Mouse (Mus musculus) intestine, embryonic 16.5 days (tissue): ENCODE results near the gene Slc30a7. TPM values are rescaled to one million over a fixed set of nuclear protein-coding genes. Genes with fewer than 3 reads are reported as not detected.

Experiments used
- ATAC-seq: fragments of 200-750 bp; cut with Nextera tagmentation; 2 replicates; pipeline ENCODE4 v1.8.0; 2017; ENCODE audit warnings: moderate TSS enrichment, moderate library complexity
- H3K27ac ChIP-seq: fragments of 300-500 bp; sonication (generic); 2 replicates; pipeline ENCODE4 v1.5.1; 2014; ENCODE audit warnings: mild to moderate bottlenecking, low read length
- H3K27me3 ChIP-seq: fragments of 300-500 bp; sonication (generic); replicated peaks from 2 replicates; pipeline ENCODE4 v1.6.1; 2014; ENCODE audit warnings: low read length, control low read depth, mixed read lengths; ENCODE audit not compliant: control insufficient read depth, insufficient read depth
- H3K36me3 ChIP-seq: fragments of 300-500 bp; sonication (generic); 2 replicates; pipeline ENCODE4 v1.6.1; 2014; ENCODE audit warnings: low read length, control low read depth; ENCODE audit not compliant: control insufficient read depth, insufficient read depth
- H3K4me1 ChIP-seq: fragments of 300-500 bp; sonication (generic); 2 replicates; pipeline ENCODE4 v1.6.1; 2014; ENCODE audit warnings: low read length, control low read depth, mixed read lengths; ENCODE audit not compliant: control insufficient read depth, insufficient read depth
- H3K4me2 ChIP-seq: fragments of 300-500 bp; sonication (generic); 2 replicates; pipeline ENCODE4 v1.6.1; 2014; ENCODE audit warnings: low read depth, low read length, control low read depth
- H3K4me3 ChIP-seq: fragments of 300-500 bp; sonication (generic); 2 replicates; pipeline ENCODE4 v1.5.1; 2014; ENCODE audit warnings: mild to moderate bottlenecking, low read length
- H3K9ac ChIP-seq: fragments of 300-500 bp; sonication (generic); 2 replicates; pipeline ENCODE4 v1.6.1; 2014; ENCODE audit warnings: low read depth, low read length
- H3K9me3 ChIP-seq: fragments of 300-500 bp; sonication (generic); 2 replicates; pipeline ENCODE4 v1.6.1; 2016; ENCODE audit warnings: low read length, control low read depth; ENCODE audit not compliant: control insufficient read depth
- WGBS: fragments of 180-500 bp; shearing (Covaris S2); extraction: QIAGEN DNeasy Blood & Tissue Kit; methylation state at CpG from one replicate; pipeline ENCODE4 v1.1.7; 2014; 5-methylcytosine and 5-hydroxymethylcytosine counted together
- polyA plus RNA-seq: library from polyadenylated mRNA; unstranded; fragments of >200 nt; fragmentation: Nextera tagmentation; extraction: Ambion mirVana; gene quantifications from 2 replicates; pipeline ENCODE4 v1.2.1, GENCODE M21; 2015

Slc30a7 gene
- polyA plus RNA-seq, 1 experiment from 2014 or later = 36.2 TPM

GRCm38 (mm10) chr3:115974228-115974627 lies 33.0 kb downstream of the Slc30a7 start:
- no peak overlapping the region for H3K4me3 ChIP-seq
- H3K9me3 ChIP-seq = no peaks in the 10 kb centered on the region
- H3K4me2 ChIP-seq = no peak overlapping the region
- 0 out of 2 replicates have a peak, but pooled peaks cover 3% of the 10 kb centered on the region for H3K36me3 ChIP-seq
- H3K27ac ChIP-seq = no peak overlapping the region
- no peak overlapping the region for H3K9ac ChIP-seq
- no peaks in the 10 kb centered on the region for H3K27me3 ChIP-seq
- WGBS = 88% methylated on average over 6 of the region's 6 CpGs
- H3K4me1 ChIP-seq = no peaks in the 10 kb centered on the region
- no peak for ATAC-seq

GRCm38 (mm10) chr3:115971891-115972646 lies 35.1 kb downstream of the Slc30a7 start:
- H3K4me1 ChIP-seq = no peaks in the 10 kb centered on the region
- H3K9ac ChIP-seq = no peak overlapping the region
- 91% methylated on average over 14 of the region's 14 CpGs for WGBS
- no peak overlapping the region for H3K4me3 ChIP-seq
- no peak for ATAC-seq
- 0 out of 2 replicates have a peak, but pooled peaks cover 3% of the 10 kb centered on the region for H3K36me3 ChIP-seq
- no peak overlapping the region for H3K4me2 ChIP-seq
- H3K27me3 ChIP-seq = no peaks in the 10 kb centered on the region
- no peak overlapping the region for H3K27ac ChIP-seq
- H3K9me3 ChIP-seq = no peaks in the 10 kb centered on the region

- H3K4me3 ChIP-seq = no peak overlapping the region
Observed at GRCm38 (mm10) chr3:115971045-115971785, 36.0 kb downstream of the Slc30a7 start.

GRCm38 (mm10) chr3:115968745-115969530 lies 38.3 kb downstream of the Slc30a7 start:
- H3K9ac ChIP-seq = no peak overlapping the region
- H3K4me1 ChIP-seq = no peaks in the 10 kb centered on the region
- H3K27me3 ChIP-seq = no peaks in the 10 kb centered on the region
- no peaks in the 10 kb centered on the region for H3K36me3 ChIP-seq
- H3K4me3 ChIP-seq = no peak overlapping the region
- 87% methylated on average over 10 of the region's 10 CpGs for WGBS
- no peak for ATAC-seq
- no peaks in the 10 kb centered on the region for H3K9me3 ChIP-seq
- no peak overlapping the region for H3K4me2 ChIP-seq
- no peak overlapping the region for H3K27ac ChIP-seq

More at GRCm38 (mm10) chr3:115971045-115971785, 36.0 kb downstream of the Slc30a7 start:
- Histone ChIP-seq H3K36me3 (0 out of 2 replicates have a peak, but pooled peaks cover 3% of the 10 kb centered on the region), H3K4me1 (no peaks in the 10 kb centered on the region), H3K27ac (no peak overlapping the region), H3K9ac (no peak overlapping the region), H3K27me3 (no peaks in the 10 kb centered on the region), H3K4me2 (no peak overlapping the region), H3K9me3 (no peaks in the 10 kb centered on the region)
- WGBS = 93% methylated on average over 20 of the region's 20 CpGs
- no peak for ATAC-seq

DNA sequence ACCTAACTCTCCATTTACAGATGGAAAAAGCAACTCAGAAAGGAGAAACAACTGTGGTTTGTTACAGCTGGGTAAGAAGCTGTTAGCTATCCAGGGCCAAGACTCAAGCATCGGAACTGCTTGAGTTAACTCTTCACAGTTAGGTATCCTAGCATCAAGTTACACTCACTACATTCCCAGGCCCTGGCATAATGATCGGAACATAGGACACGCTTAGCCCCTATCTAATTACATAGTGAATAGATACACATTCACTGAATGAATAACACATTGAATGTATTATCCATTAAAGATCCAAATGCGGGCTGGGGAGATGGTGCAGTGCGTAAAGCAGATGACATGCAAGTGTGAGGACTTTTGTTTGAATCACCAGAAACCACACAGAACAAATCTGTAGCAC lies 43.1 kb downstream of the Slc30a7 start:
- ATAC-seq = no peak
- no peaks in the 10 kb centered on the region for H3K27me3 ChIP-seq
- WGBS = 85% methylated on average over 5 of the region's 5 CpGs
- no peaks in the 10 kb centered on the region for H3K9me3 ChIP-seq
- no peak overlapping the region for H3K4me2 ChIP-seq
- no peaks in the 10 kb centered on the region for H3K36me3 ChIP-seq
- H3K27ac ChIP-seq = no peak overlapping the region
- no peak overlapping the region for H3K4me3 ChIP-seq
- no peak overlapping the region for H3K9ac ChIP-seq
- no peaks in the 10 kb centered on the region for H3K4me1 ChIP-seq

DNA sequence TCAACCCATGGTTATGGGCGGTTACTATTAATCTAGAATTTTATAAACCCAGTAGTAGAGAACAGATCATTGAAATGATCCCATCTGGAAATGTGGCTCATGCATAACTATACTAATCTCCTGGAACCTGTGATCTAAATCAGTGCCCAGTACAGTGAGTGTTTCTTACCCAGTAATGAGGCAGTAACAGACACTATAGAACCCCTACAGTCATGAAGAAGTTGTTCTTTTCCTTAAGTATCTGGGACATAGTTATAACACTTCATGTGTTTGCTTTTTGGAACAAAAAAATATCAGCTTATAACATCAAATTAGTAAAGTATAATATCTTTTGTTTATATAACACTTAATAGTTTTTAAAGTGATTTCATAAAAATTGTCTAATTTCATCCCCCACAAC lies 43.6 kb downstream of the Slc30a7 start:
- Histone ChIP-seq H3K36me3 (no peaks in the 10 kb centered on the region), H3K4me3 (no peak overlapping the region), H3K9ac (no peak overlapping the region), H3K9me3 (no peaks in the 10 kb centered on the region), H3K4me1 (no peaks in the 10 kb centered on the region), H3K4me2 (no peak overlapping the region), H3K27ac (no peak overlapping the region), H3K27me3 (no peaks in the 10 kb centered on the region)
- no peak for ATAC-seq
- 97% methylated on average over 1 of the region's 1 CpGs for WGBS

DNA sequence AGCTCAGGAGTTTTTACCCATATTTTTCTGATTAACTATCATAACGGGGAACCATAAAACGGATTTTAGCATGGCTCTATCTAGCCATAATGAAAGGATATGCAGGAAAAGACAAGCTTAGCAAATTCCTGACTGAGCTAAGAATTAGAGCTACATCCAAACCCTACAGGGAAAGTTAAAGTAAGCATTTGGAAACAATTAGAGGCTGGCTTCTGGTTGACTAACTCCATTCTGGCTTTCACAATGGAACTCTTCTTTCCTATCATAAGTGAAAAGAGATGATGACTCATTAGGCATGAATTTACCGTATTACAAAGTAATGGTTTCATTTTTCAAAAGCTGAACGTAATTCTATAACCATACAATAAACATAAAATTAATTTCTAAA lies 45.2 kb downstream of the Slc30a7 start:
- Histone ChIP-seq H3K4me2 (no peak overlapping the region), H3K4me1 (no peaks in the 10 kb centered on the region), H3K4me3 (no peak overlapping the region), H3K9me3 (no peaks in the 10 kb centered on the region), H3K27me3 (no peaks in the 10 kb centered on the region), H3K27ac (no peak overlapping the region), H3K9ac (no peak overlapping the region), H3K36me3 (no peaks in the 10 kb centered on the region)
- no peak for ATAC-seq
- 82% methylated on average over 4 of the region's 4 CpGs for WGBS

- H3K4me1 ChIP-seq = no peaks in the 10 kb centered on the region
- H3K27ac ChIP-seq = no peak overlapping the region
- H3K9me3 ChIP-seq = no peaks in the 10 kb centered on the region
- H3K36me3 ChIP-seq = no peaks in the 10 kb centered on the region
- H3K9ac ChIP-seq = no peak overlapping the region
- WGBS = 86% methylated on average over 11 of the region's 11 CpGs
- no peak overlapping the region for H3K4me2 ChIP-seq
- no peak overlapping the region for H3K4me3 ChIP-seq
- no peaks in the 10 kb centered on the region for H3K27me3 ChIP-seq
- ATAC-seq = no peak
Observed at GRCm38 (mm10) chr3:115961311-115962027, 45.7 kb downstream of the Slc30a7 start.

DNA sequence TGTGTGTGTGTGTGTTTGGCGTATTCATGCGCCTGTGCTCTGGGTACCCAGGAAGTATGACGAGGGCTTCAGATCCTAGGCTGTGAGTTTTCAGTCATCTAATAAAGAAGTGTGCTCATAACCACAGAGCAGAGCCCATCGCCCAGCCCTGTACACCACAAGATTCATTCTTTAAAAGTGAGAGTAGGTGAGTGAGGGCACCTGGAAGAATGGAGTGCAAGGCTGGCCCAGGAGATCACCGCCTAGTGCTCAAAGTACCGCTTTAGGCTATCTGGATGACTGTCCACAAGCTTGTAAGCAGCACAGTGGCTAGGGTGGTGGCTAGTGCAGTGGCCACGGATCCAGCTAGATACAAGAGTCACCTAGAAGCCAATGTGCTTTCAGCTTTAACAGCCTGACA lies 50.0 kb downstream of the Slc30a7 start:
- WGBS = 93% methylated on average over 7 of the region's 7 CpGs
- no peak for ATAC-seq
- H3K9ac ChIP-seq = no peak overlapping the region

More for the DNA sequence above, 50.0 kb downstream of the Slc30a7 start:
- H3K27ac ChIP-seq = no peak overlapping the region
- no peaks in the 10 kb centered on the region for H3K36me3 ChIP-seq
- H3K27me3 ChIP-seq = no peaks in the 10 kb centered on the region
- no peaks in the 10 kb centered on the region for H3K4me1 ChIP-seq
- H3K4me3 ChIP-seq = no peak overlapping the region
- H3K9me3 ChIP-seq = no peaks in the 10 kb centered on the region
- H3K4me2 ChIP-seq = no peak overlapping the region
